Mouse (Mus musculus): ENCODE results near the gene Grin2a. TPM values are rescaled to one million over a fixed set of nuclear protein-coding genes. Genes with fewer than 3 reads are reported as not detected.

Grin2a gene
- 8.0 and 8.7 TPM in 2 replicates for polyA plus RNA-seq (2015; fragmentation: Nextera tagmentation; extraction: Ambion mirVana)

DNA sequence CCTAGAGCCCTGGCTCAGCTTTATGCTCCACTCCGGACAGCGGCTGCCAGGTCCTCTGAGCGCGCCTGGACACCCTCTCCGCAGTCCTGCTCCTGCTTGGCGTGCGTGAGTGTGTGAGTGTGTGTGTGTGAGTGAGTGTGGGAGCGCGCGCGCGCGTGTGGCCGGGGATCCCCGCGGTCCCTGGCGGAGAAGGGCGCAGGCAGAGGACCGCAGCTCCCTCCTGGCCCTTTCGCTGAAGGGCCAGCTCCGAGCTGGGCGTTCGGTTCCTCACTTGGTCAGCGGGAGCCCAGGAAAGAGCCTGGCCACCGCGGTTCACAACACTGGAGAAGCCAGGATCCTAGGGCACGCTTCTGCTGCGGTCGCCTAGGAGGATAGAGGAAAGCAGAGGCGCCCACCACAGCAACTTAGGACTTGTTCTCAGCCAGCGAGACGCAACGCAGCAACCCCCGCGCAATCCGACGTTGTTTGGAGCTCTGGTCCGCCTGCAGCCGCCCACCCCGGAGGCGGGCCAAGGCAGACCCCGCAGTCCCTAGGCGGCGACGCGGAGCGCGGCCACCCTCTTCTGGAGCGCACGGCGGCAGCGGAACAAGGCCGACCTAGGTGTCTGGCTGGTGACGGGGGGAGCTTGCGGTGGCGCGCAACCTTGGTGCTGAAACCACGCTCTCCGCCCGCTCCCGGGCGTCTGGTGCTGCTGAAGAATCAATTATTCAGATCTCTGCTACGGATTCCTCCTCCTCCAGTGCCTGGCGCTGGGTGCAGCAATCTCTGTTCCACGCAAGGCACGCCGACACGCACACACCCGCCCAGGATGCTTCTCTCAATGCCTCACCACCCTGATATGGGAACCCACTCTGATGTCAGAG is at the start of gene Grin2a:
TSS of gene Grin2a (minus strand) at position 610 of the 863 bp plus-strand sequence.
- Histone ChIP-seq H3K4me3 (peak within 1 kb of the TSS; percentile 64), H3K4me2 (peak within 1 kb of the TSS; percentile 97), H3K4me1 (peaks cover 26% of the 10 kb centered on the region), H3K9ac (peak within 1 kb of the TSS; percentile 76), H3K27me3 (replicated peaks) (peaks cover 31% of the 10 kb centered on the region), H3K27ac (peak within 1 kb of the TSS; percentile 65), H3K36me3 (replicated peaks) (no peaks in the 10 kb centered on the region), H3K9me3 (no peaks in the 10 kb centered on the region)
- peak; percentile 41 for ATAC-seq (replicated peaks)
- under 1% methylated on average over 69 of the region's 69 CpGs for WGBS

- 84% methylated on average over 7 of the region's 7 CpGs for WGBS
- Histone ChIP-seq H3K9me3 (no peaks in the 10 kb centered on the region), H3K4me3 (no peak overlapping the region), H3K4me2 (no peak overlapping the region), H3K4me1 (no peaks in the 10 kb centered on the region), H3K9ac (no peak overlapping the region), H3K27me3 (replicated peaks) (no peaks in the 10 kb centered on the region), H3K27ac (no peak overlapping the region), H3K36me3 (replicated peaks) (no peaks in the 10 kb centered on the region)
- ATAC-seq (replicated peaks): no peak
These were observed 40.3 kb upstream of the Grin2a start for GRCm38 (mm10) chr16:10035582-10036215.

- H3K4me2 ChIP-seq: no peak overlapping the region
- H3K9me3 ChIP-seq: no peaks in the 10 kb centered on the region
- 86% methylated on average over 4 of the region's 4 CpGs for WGBS
These were observed 38.1 kb upstream of the Grin2a start for GRCm38 (mm10) chr16:10033416-10033979.

GRCm38 (mm10) chr16:10031891-10032290 is 36.5 kb upstream of the Grin2a start:
- no peak overlapping the region for H3K4me3 ChIP-seq
- H3K9me3 ChIP-seq: no peaks in the 10 kb centered on the region
- H3K36me3 ChIP-seq (replicated peaks): no peaks in the 10 kb centered on the region
- no peak for ATAC-seq (replicated peaks)
- H3K9ac ChIP-seq: no peak overlapping the region
- no peaks in the 10 kb centered on the region for H3K27me3 ChIP-seq (replicated peaks)
- no peak overlapping the region for H3K27ac ChIP-seq
- H3K4me2 ChIP-seq: no peak overlapping the region
- H3K4me1 ChIP-seq: no peaks in the 10 kb centered on the region

More at GRCm38 (mm10) chr16:10033416-10033979, 38.1 kb upstream of the Grin2a start:
- Histone ChIP-seq H3K4me1 (no peaks in the 10 kb centered on the region), H3K9ac (no peak overlapping the region), H3K27me3 (replicated peaks) (no peaks in the 10 kb centered on the region), H3K4me3 (no peak overlapping the region), H3K36me3 (replicated peaks) (no peaks in the 10 kb centered on the region), H3K27ac (no peak overlapping the region)
- ATAC-seq (replicated peaks): no peak

DNA sequence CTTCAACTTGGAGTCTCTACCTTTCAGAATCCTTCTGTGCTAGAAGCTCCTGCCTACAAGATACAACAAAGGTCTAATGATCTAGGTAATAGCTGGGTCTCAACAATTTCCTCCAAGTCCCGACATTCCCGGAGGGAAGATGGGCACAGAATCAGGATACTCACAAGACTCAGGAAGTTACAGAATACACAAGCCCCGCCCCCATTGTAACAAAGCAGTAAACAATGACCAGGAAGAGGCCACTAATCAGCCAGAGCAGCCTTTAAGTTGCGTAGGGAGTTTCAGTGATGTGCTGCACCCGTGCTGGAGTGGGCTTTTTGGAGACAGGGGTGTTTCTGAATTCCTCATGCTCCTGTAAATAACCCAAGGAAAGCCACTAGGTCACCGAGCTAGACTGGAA is 31.4 kb upstream of the Grin2a start:
- Histone ChIP-seq H3K4me1 (no peaks in the 10 kb centered on the region), H3K27me3 (replicated peaks) (no peaks in the 10 kb centered on the region), H3K36me3 (replicated peaks) (no peaks in the 10 kb centered on the region), H3K4me2 (no peak overlapping the region), H3K4me3 (no peak overlapping the region), H3K9me3 (no peaks in the 10 kb centered on the region), H3K27ac (no peak overlapping the region), H3K9ac (no peak overlapping the region)
- no peak for ATAC-seq (replicated peaks)
- 78% methylated on average over 6 of the region's 6 CpGs for WGBS

GRCm38 (mm10) chr16:10009743-10010142 is 14.4 kb upstream of the Grin2a start:
- H3K27ac ChIP-seq: no peak overlapping the region
- no peak overlapping the region for H3K4me2 ChIP-seq
- no peaks in the 10 kb centered on the region for H3K9me3 ChIP-seq
- H3K4me3 ChIP-seq: no peak overlapping the region
- H3K9ac ChIP-seq: no peak overlapping the region
- H3K27me3 ChIP-seq (replicated peaks): no peaks in the 10 kb centered on the region
- ATAC-seq (replicated peaks): no peak
- WGBS: 73% methylated on average over 1 of the region's 1 CpGs
- H3K36me3 ChIP-seq (replicated peaks): no peaks in the 10 kb centered on the region
- no peaks in the 10 kb centered on the region for H3K4me1 ChIP-seq

- H3K9me3 ChIP-seq: no peaks in the 10 kb centered on the region
- H3K27me3 ChIP-seq (replicated peaks): no peaks in the 10 kb centered on the region
- no peak overlapping the region for H3K27ac ChIP-seq
- WGBS: 79% methylated on average over 5 of the region's 5 CpGs
- no peak overlapping the region for H3K4me3 ChIP-seq
- no peak overlapping the region for H3K4me2 ChIP-seq
- ATAC-seq (replicated peaks): no peak
- H3K36me3 ChIP-seq (replicated peaks): no peaks in the 10 kb centered on the region
- H3K9ac ChIP-seq: no peak overlapping the region
- H3K4me1 ChIP-seq: no peaks in the 10 kb centered on the region
These were observed 10.2 kb upstream of the Grin2a start for GRCm38 (mm10) chr16:10005606-10006005.

DNA sequence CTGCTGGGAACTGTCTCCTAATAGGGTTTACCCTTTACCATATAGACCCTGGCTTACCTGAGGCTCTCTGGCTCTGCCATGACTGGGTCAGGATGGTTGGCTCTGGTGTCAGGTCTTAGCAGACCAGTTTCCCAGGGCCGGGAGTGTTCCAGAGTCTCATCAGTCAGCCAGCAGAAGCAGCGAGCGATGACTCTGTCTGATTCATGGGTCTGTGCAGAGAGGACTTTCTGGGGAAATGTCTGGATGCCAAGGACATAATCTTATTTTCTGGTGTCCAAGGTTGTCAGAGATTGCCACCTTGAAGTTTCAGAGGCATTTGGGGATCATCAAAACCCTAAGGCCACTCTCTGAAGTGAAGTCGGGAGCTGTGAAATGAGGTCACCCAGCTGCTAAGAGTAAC is 8.7 kb upstream of the Grin2a start:
- H3K4me2 ChIP-seq: no peak overlapping the region
- H3K27ac ChIP-seq: no peak overlapping the region
- ATAC-seq (replicated peaks): no peak
- no peaks in the 10 kb centered on the region for H3K27me3 ChIP-seq (replicated peaks)
- no peaks in the 10 kb centered on the region for H3K9me3 ChIP-seq
- H3K36me3 ChIP-seq (replicated peaks): no peaks in the 10 kb centered on the region
- no peaks in the 10 kb centered on the region for H3K4me1 ChIP-seq
- H3K4me3 ChIP-seq: no peak overlapping the region
- H3K9ac ChIP-seq: no peak overlapping the region
- 91% methylated on average over 4 of the region's 4 CpGs for WGBS

GRCm38 (mm10) chr16:10003001-10003400 is 7.6 kb upstream of the Grin2a start:
- Histone ChIP-seq H3K27ac (no peak overlapping the region), H3K4me1 (no peaks in the 10 kb centered on the region), H3K9me3 (no peaks in the 10 kb centered on the region), H3K36me3 (replicated peaks) (no peaks in the 10 kb centered on the region), H3K4me3 (no peak overlapping the region), H3K9ac (no peak overlapping the region), H3K4me2 (no peak overlapping the region), H3K27me3 (replicated peaks) (no peaks in the 10 kb centered on the region)
- WGBS: 68% methylated on average over 1 of the region's 1 CpGs
- ATAC-seq (replicated peaks): no peak

GRCm38 (mm10) chr16:10001601-10002000 is 6.2 kb upstream of the Grin2a start:
- Histone ChIP-seq H3K9me3 (no peaks in the 10 kb centered on the region), H3K27me3 (replicated peaks) (no peaks in the 10 kb centered on the region), H3K36me3 (replicated peaks) (no peaks in the 10 kb centered on the region), H3K27ac (no peak overlapping the region), H3K9ac (no peak overlapping the region), H3K4me1 (no peaks in the 10 kb centered on the region), H3K4me2 (no peak overlapping the region), H3K4me3 (no peak overlapping the region)
- WGBS: 33% methylated on average over 1 of the region's 1 CpGs
- no peak for ATAC-seq (replicated peaks)

DNA sequence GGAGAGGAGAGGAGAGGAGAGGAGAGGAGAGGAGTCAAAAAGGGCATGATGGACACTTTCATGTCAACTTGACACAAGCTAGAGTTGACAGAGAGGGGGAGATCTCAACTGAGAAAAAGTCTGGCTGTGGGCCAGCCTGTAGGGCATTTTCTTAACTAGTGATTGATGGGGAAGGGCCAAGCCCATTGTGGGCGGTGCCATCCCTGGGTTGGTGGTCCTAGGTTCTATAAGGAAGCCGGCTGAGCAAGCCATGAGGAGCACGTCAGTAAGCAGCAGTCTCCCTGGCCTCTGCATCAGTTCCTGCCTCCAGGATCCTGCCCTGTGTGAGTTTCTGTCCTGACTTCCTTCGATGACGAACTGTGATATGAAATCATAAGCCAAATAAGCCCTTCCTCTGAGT is 4.6 kb upstream of the Grin2a start:
- no peak overlapping the region for H3K9ac ChIP-seq
- WGBS: 65% methylated on average over 5 of the region's 5 CpGs
- no peak overlapping the region for H3K4me2 ChIP-seq
- no peak overlapping the region for H3K27ac ChIP-seq
- H3K9me3 ChIP-seq: no peaks in the 10 kb centered on the region
- ATAC-seq (replicated peaks): no peak
- peaks cover 5% of the 10 kb centered on the region; the same call in 1 of the 2 replicates for H3K27me3 ChIP-seq (replicated peaks)
- H3K4me1 ChIP-seq: peaks cover 7% of the 10 kb centered on the region; the same call in 1 of the 2 replicates
- H3K4me3 ChIP-seq: no peak overlapping the region
- no peaks in the 10 kb centered on the region for H3K36me3 ChIP-seq (replicated peaks)

DNA sequence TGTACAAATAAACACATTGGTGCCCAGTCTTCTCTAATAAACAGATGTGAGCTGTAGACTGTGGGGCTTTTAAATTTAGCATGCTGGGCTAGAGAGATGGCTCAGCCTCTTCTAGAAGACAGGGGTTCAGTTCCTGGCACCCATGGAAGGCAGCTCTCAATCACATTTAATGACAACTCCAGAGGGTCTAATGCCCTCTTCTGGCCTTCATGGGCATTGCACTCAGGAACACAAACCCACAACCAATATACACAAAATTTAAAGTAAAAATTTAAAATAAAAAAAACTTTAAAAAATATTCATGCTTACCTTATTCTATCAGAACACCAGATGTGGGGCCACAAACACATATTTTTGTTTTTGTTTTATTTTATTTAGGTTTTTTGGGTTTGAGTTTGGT is 2.6 kb upstream of the Grin2a start:
- no peaks in the 10 kb centered on the region for H3K36me3 ChIP-seq (replicated peaks)
- peaks cover 22% of the 10 kb centered on the region for H3K4me1 ChIP-seq
- ATAC-seq (replicated peaks): no peak
- peaks cover 9% of the 10 kb centered on the region for H3K27me3 ChIP-seq (replicated peaks)
- no peak overlapping the region for H3K4me3 ChIP-seq
- H3K9me3 ChIP-seq: no peaks in the 10 kb centered on the region
- H3K27ac ChIP-seq: no peak overlapping the region
- H3K9ac ChIP-seq: no peak overlapping the region
- no peak overlapping the region for H3K4me2 ChIP-seq
